Mouse (Mus musculus) heart, adult 2 months (tissue): ENCODE measurements at regions not wholly inside any gene's neighbourhood (a gene's known extent, or its start where the extent isn't known, plus 50 kb on each side); places are given as distances from the start of the nearest gene placed in this dataset.

Experiments
- CTCF ChIP-seq: fragments of 200-600 bp; IDR thresholded peaks from 2 replicates; pipeline ENCODE4 v1.8.1; 2022; ENCODE audit warnings: antibody characterized with exemption, mild to moderate bottlenecking, moderate library complexity
- POLR2A ChIP-seq: fragments of 200-500 bp; IDR thresholded peaks from 2 replicates; pipeline ENCODE4 v1.6.1; 2011; ENCODE audit warnings: mild to moderate bottlenecking, low read depth, low read length, control low read depth; ENCODE audit not compliant: insufficient read depth

DNA sequence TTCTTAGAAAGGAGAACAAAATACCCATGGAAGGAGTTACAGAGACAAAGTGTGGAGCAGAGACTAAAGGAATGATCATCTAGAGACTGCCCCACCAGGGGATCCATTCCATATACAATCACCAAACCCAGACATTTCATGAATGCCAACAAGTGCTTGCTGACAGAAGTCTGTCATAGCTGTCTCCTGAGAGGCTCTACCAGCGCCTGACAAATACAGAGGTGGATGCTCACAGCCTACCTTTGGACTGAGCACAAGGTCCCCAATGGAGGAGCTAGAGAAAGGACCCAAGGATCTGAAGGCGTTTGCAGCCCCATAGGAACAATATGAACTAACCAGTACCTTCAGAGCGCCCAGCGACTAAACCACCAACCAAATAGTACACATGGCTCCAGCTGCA lies 83.6 kb upstream of the Nkx2-2 start:
- TF ChIP-seq POLR2A, result no peak
- no peak for TF ChIP-seq CTCF
